Mouse (Mus musculus): ENCODE results near the gene Nr1d1. TPM values are rescaled to one million over a fixed set of nuclear protein-coding genes. Genes with fewer than 3 reads are reported as not detected.

Nr1d1 gene
- total and polyA plus RNA-seq, 3 experiments: 0.75 to 2.3 (median 0.93) TPM

DNA sequence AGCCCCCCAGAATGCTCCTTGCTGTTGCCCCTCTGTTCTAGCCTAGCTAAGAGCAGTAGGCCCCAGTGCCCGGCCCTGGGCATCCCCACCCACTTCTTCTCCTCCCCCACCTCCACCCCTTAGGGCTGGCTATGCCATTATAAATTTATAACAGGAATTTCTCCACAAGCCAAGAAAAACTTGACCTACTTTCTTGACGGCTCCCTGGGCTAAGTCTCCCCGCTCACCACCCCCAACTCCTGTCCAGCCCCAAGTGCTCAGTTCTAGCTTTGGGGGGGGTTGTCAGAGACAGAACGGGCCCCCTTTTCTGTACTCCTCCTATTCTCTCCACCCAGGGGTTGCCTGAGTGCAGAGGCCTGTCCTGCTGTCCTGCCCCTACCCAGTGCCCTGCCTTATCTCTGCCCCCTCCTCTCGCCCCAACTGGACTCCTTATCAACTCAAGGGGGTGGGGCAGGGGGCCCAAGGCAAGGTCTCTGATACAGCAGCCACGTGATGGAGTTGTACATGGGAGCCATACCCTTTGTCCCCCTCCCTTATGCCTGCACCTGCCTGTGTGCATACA, 23.8 kb downstream of the Nr1d1 start:
- Histone ChIP-seq H3K4me3 (ENCODE audit: low read depth, low read length) (peak overlapping the region; percentile 65; the same call in 1 of the 2 replicates), H3K36me3 (replicated peaks) (peaks cover 60% of the 10 kb centered on the region), H3K27me3 (ENCODE audit: insufficient read depth, low read length) (no peaks in the 10 kb centered on the region), H3K4me1 (ENCODE audit: insufficient read depth, low read depth, low read length) (peaks cover 99% of the 10 kb centered on the region), H3K9me3 (replicated peaks) (no peaks in the 10 kb centered on the region)
- DNase-seq (ENCODE audit: low spot score) (no peak), ATAC-seq (ENCODE audit: extremely low read depth, insufficient number of reproducible peaks, low FRiP score, poor library complexity, severe bottlenecking) (peak; percentile 36; the same call in 1 of the 2 replicates)
- no peak for TF ChIP-seq GATA1 (IDR thresholded peaks at IDR 0.05; ENCODE audit: borderline replicate concordance, low read length)
- no peak for TF ChIP-seq GATA2 (IDR thresholded peaks at IDR 0.05; ENCODE audit: borderline replicate concordance, low read depth, low read length)
- TF ChIP-seq CTCF (IDR thresholded peaks at IDR 0.05; ENCODE audit: low read depth, low read length): no peak
- TF ChIP-seq TAL1 (conservative IDR thresholded peaks at IDR 0.05; ENCODE audit: low read depth, low read length): no peak

DNA sequence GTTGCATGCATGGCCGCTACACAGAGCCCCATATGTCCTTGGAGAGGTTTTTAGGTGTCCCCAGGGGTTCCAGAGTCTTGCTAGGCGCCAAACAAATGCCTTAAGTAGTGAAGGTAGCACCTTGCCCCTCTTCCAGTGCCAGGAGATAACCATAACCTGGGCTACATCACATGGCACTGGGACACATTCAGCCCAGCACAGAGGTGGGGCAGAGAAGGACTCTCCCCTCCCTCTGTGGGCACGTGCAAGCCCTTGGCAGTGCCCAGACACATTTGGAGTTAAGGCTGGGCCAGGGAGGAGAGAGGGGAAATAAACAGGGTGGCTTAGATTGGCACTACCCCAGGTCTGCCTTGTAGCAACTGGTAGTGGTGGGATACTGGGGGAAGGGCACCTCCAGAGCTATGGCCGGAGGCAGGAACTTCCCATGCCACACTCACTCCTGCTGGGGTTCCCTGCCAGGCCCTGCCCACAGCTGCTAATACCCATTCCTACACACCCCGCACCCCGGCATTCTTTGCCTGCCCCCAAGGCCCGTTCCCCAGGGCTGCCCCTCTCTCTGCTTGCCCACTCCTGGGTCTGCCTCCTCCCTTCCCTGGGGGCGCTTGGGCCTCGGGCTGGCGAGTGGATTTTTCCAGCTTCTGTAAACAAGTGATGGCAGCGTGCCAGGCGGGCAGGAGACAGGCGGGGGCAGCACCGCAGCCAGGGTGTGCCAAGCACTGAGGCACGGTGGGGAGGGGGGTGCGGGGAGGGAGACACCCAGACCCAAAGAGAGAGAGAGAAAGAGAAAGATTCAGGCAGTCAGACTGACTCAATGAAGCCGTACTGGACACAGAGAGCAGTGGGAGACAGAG, 24.6 kb downstream of the Nr1d1 start:
- Histone ChIP-seq H3K27me3 (ENCODE audit: insufficient read depth, low read length) (no peaks in the 10 kb centered on the region), H3K9me3 (replicated peaks) (no peaks in the 10 kb centered on the region), H3K36me3 (replicated peaks) (peaks cover 60% of the 10 kb centered on the region), H3K4me1 (ENCODE audit: insufficient read depth, low read depth, low read length) (peaks cover 99% of the 10 kb centered on the region), H3K4me3 (ENCODE audit: low read depth, low read length) (peak overlapping the region; percentile 65; the same call in 1 of the 2 replicates)
- DNase-seq (ENCODE audit: low spot score): no peak
- no peak for ATAC-seq (ENCODE audit: extremely low read depth, insufficient number of reproducible peaks, low FRiP score, poor library complexity, severe bottlenecking)
- TF ChIP-seq GATA1 (IDR thresholded peaks at IDR 0.05; ENCODE audit: borderline replicate concordance, low read length) (no peak), POLR2AphosphoS5 (IDR thresholded peaks at IDR 0.05; ENCODE audit: insufficient replicate concordance, low read depth, low read length) (no peak)

DNA sequence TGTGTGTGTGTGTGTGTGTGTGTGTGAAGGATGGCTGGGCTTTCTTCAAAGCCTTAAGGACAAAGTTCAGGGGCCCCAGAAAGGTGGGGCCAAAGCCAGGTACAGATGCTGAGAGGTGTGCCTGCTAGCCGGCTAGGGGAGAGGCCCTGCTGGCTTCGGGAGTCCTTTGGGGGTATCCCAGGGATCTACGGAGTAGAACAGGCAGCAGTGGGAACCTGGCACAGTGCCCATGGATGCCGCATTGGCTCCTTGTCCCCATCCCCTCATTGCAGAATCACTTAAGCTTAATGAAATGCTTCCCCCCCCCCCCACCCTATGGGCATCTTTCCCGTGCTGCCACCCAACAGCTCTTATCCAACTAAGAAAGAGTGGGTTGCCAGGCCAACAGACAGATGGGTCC, 25.4 kb downstream of the Nr1d1 start:
- H3K27me3 ChIP-seq (ENCODE audit: insufficient read depth, low read length): no peaks in the 10 kb centered on the region
- DNase-seq (ENCODE audit: low spot score) (no peak), ATAC-seq (ENCODE audit: extremely low read depth, insufficient number of reproducible peaks, low FRiP score, poor library complexity, severe bottlenecking) (no peak)
- H3K36me3 ChIP-seq (replicated peaks): peaks cover 60% of the 10 kb centered on the region
- no peak for TF ChIP-seq GATA1 (IDR thresholded peaks at IDR 0.05; ENCODE audit: borderline replicate concordance, low read length)
- no peak for TF ChIP-seq POLR2AphosphoS5 (IDR thresholded peaks at IDR 0.05; ENCODE audit: insufficient replicate concordance, low read depth, low read length)
- no peak for TF ChIP-seq CTCF (IDR thresholded peaks at IDR 0.05; ENCODE audit: low read depth, low read length)
- no peak for TF ChIP-seq GATA2 (IDR thresholded peaks at IDR 0.05; ENCODE audit: borderline replicate concordance, low read depth, low read length)
- TF ChIP-seq TAL1 (conservative IDR thresholded peaks at IDR 0.05; ENCODE audit: low read depth, low read length): no peak
- H3K4me1 ChIP-seq (ENCODE audit: insufficient read depth, low read depth, low read length): peaks cover 100% of the 10 kb centered on the region
- H3K4me3 ChIP-seq (ENCODE audit: low read depth, low read length): no peak overlapping the region
- no peaks in the 10 kb centered on the region for H3K9me3 ChIP-seq (replicated peaks)

DNA sequence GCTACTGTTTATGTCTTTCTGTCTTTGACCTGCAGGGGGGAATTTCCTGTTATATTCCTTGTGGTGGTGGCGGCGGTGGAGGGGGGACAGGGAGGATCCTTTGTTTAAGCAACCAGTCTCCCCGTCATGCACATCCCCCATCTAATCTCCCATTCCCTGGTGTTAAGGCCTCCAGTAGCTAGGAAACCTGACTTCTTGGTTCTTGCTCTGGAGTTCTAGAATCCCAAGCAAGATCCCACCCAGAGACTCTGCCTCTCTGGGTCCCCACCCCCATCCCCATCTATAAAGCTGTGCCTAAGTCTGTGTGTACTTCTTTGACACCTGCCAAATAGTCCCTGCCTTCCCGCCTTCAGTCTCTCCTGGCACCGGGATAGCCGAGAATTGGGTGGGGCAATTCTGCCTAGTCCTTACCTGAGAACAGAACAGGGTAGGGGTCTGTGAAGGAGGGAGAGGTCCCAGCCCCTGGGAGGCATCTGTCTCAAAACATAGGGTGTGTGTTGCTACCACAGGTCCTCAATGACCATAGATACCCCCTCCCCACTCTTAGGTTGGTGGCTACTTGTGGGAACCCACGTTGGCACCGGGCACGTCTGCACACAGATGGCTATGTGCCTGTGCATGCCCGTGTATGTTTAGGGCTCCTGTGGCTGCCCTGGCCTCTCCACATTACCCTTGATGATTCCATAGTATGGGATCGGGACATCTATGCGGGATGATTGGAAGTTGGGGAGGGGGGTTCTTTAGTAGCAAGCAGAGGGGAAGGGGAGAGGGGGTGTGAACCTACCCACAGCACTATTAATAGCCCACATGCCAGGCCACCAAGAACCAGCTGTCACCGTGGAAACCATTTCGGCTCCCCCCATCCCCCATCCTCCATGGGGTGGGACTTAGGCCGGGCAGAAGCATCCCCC, 26.4 kb downstream of the Nr1d1 start:
- no peak for ATAC-seq (ENCODE audit: extremely low read depth, insufficient number of reproducible peaks, low FRiP score, poor library complexity, severe bottlenecking)
- H3K4me3 ChIP-seq (ENCODE audit: low read depth, low read length): no peak overlapping the region; the same call in 1 of the 2 replicates
- H3K9me3 ChIP-seq (replicated peaks): no peaks in the 10 kb centered on the region
- H3K27me3 ChIP-seq (ENCODE audit: insufficient read depth, low read length): no peaks in the 10 kb centered on the region
- peaks cover 57% of the 10 kb centered on the region for H3K36me3 ChIP-seq (replicated peaks)
- TF ChIP-seq CTCF (IDR thresholded peaks at IDR 0.05; ENCODE audit: low read depth, low read length): no peak
- no peak for TF ChIP-seq GATA2 (IDR thresholded peaks at IDR 0.05; ENCODE audit: borderline replicate concordance, low read depth, low read length)
- no peak for TF ChIP-seq POLR2AphosphoS5 (IDR thresholded peaks at IDR 0.05; ENCODE audit: insufficient replicate concordance, low read depth, low read length)
- no peak for TF ChIP-seq TAL1 (conservative IDR thresholded peaks at IDR 0.05; ENCODE audit: low read depth, low read length)
- TF ChIP-seq GATA1 (IDR thresholded peaks at IDR 0.05; ENCODE audit: borderline replicate concordance, low read length): no peak
- H3K4me1 ChIP-seq (ENCODE audit: insufficient read depth, low read depth, low read length): peaks cover 100% of the 10 kb centered on the region
- no peak for DNase-seq (ENCODE audit: low spot score)

DNA sequence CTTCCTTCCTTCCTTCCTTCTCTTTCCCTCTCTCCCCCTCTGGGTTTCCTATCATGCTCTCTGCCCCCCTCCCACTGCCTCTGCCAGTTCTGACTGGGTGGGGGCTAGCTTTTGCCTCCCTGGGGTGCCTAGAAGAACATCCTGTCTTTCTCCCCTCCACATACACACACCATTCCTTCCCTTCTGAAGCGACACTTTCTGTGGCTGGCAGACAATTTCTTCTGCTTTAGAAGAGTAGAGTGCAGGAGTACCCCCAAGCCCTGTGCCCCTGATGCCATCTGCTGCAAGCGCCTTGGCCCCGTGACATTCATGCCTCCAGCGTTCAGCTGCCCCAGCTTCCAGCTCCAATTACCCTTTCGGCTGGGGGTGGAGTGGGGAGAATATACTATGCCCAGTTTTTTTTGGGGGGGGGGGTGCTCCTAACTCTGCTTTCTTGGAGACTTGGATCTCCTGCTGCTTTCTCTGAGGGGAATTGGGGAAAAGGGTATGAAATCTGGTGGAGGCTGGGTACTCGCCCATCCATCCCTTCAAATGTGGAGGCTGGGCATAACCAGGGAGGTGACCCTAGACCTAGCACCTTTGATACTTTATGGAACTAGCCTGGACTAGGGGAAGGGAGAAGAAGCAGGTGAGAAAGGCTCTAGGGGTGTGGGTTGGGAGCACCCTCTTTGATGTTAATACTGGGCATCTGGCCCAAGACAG, 27.2 kb downstream of the Nr1d1 start:
- no peaks in the 10 kb centered on the region for H3K27me3 ChIP-seq (ENCODE audit: insufficient read depth, low read length)
- ATAC-seq (ENCODE audit: extremely low read depth, insufficient number of reproducible peaks, low FRiP score, poor library complexity, severe bottlenecking) (no peak), DNase-seq (ENCODE audit: low spot score) (no peak)
- peak overlapping the region; percentile 57; the same call in 1 of the 2 replicates for H3K4me3 ChIP-seq (ENCODE audit: low read depth, low read length)
- TF ChIP-seq CTCF (IDR thresholded peaks at IDR 0.05; ENCODE audit: low read depth, low read length) (no peak), GATA1 (IDR thresholded peaks at IDR 0.05; ENCODE audit: borderline replicate concordance, low read length) (no peak), GATA2 (IDR thresholded peaks at IDR 0.05; ENCODE audit: borderline replicate concordance, low read depth, low read length) (no peak), POLR2AphosphoS5 (IDR thresholded peaks at IDR 0.05; ENCODE audit: insufficient replicate concordance, low read depth, low read length) (no peak), TAL1 (conservative IDR thresholded peaks at IDR 0.05; ENCODE audit: low read depth, low read length) (no peak)
- H3K4me1 ChIP-seq (ENCODE audit: insufficient read depth, low read depth, low read length): peaks cover 100% of the 10 kb centered on the region
- H3K9me3 ChIP-seq (replicated peaks): no peaks in the 10 kb centered on the region
- H3K36me3 ChIP-seq (replicated peaks): peaks cover 54% of the 10 kb centered on the region
